ENCODE assay signal across 26 mouse cellular contexts in the genomic region with DNA sequence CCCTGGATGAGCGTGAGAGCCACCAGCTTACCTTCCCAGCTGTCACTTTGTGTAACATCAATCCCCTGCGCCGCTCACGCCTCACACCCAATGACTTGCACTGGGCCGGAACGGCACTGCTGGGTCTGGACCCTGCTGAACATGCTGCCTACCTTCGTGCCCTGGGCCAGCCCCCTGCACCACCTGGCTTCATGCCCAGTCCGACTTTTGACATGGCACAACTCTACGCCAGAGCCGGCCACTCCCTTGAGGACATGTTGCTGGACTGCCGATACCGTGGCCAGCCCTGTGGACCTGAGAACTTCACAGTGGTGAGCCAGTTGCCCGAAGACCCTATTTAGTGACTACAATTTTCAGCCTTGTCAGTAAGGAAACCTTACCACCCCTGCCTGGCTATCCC. TPM values are rescaled to one million over a fixed set of nuclear protein-coding genes. Genes with fewer than 3 reads are reported as not detected.
DNase-seq lines count a peak whose midpoint lies in the region; ATAC-seq and TF ChIP-seq lines count a peak whose summit lies in the region.
"Had no signal": no experiment of that assay in that cellular context is flagged by ENCODE, and none has a peak within 500 bp of the region (broad histone marks: within the 10 kb centered on the region; RNA-seq: fewer than 3 reads in every experiment).

No protein-coding gene starts in this region.

- peak overlapping the region; percentile 35; the same call in 1 of the 2 replicates for H3K4me2 ChIP-seq in limb, embryonic 12.5 days
- H3K4me2 ChIP-seq in intestine, embryonic 15.5 days (replicated peaks), result 0 out of 2 replicates have a peak overlapping the region, but pooled peaks have one; percentile 12
- H3K4me2 ChIP-seq: forebrain, embryonic 13.5 days; heart, embryonic 12.5 days; lung, embryonic 15.5 days; midbrain, embryonic 13.5 days had no signal

- H3K4me3 ChIP-seq in limb, embryonic 12.5 days (replicated peaks), result no peak overlapping the region
- no peak overlapping the region for H3K4me3 ChIP-seq in limb, embryonic 10.5 days
- peak overlapping the region in 1 of 2 experiments; percentile 50; a peak in 2 of 4 replicates for H3K4me3 ChIP-seq in ES-E14 (ENCODE audit: insufficient read depth in 1 of 2, low read depth in 1 of 2, low read length in 2 of 2, poor library complexity in 1 of 2, severe bottlenecking in 1 of 2)
- H3K4me3 ChIP-seq in intestine, embryonic 15.5 days (replicated peaks), result no peak overlapping the region
- H3K4me3 ChIP-seq: forebrain, embryonic 13.5 days; heart, embryonic 12.5 days; hindbrain, embryonic 10.5 days; lung, embryonic 15.5 days; megakaryocyte, embryonic 14.5 days; midbrain, embryonic 13.5 days had no signal

- H3K9me3 ChIP-seq in limb, embryonic 12.5 days, result no peaks in the 10 kb centered on the region
- H3K9me3 ChIP-seq in limb, embryonic 10.5 days (replicated peaks), result no peaks in the 10 kb centered on the region
- H3K9me3 ChIP-seq in ES-E14 (ENCODE audit: control insufficient read depth, insufficient read depth, low read depth, low read length), result no peaks in the 10 kb centered on the region
- no peaks in the 10 kb centered on the region for H3K9me3 ChIP-seq in intestine, embryonic 15.5 days
- H3K9me3 ChIP-seq: forebrain, embryonic 13.5 days; heart, embryonic 12.5 days; hindbrain, embryonic 10.5 days; lung, embryonic 15.5 days; megakaryocyte, embryonic 14.5 days; midbrain, embryonic 13.5 days had no signal

- H3K27ac ChIP-seq in limb, embryonic 12.5 days, result no peak overlapping the region; the same call in 1 of the 2 replicates
- H3K27ac ChIP-seq in limb, embryonic 10.5 days, result no peak overlapping the region; the same call in 1 of the 2 replicates
- no peak overlapping the region for H3K27ac ChIP-seq in ES-E14 (ENCODE audit: insufficient read depth, low read depth, low read length, poor library complexity, severe bottlenecking)
- H3K27ac ChIP-seq in intestine, embryonic 15.5 days, result no peak overlapping the region
- H3K27ac ChIP-seq: forebrain, embryonic 13.5 days; liver, embryonic 14.5 days; lung, embryonic 15.5 days; midbrain, embryonic 13.5 days had no signal

- H3K27me3 ChIP-seq in limb, embryonic 12.5 days, result no peaks in the 10 kb centered on the region
- peaks cover 23% of the 10 kb centered on the region for H3K27me3 ChIP-seq in limb, embryonic 10.5 days (ENCODE audit: low read depth, poor library complexity, severe bottlenecking)
- H3K27me3 ChIP-seq in intestine, embryonic 15.5 days (replicated peaks), result no peaks in the 10 kb centered on the region
- H3K27me3 ChIP-seq: lung, embryonic 15.5 days had no signal

- no peak for ATAC-seq in limb, embryonic 12.5 days (ENCODE audit: insufficient number of reproducible peaks, insufficient read depth, low FRiP score, low TSS enrichment, low read depth)
- ATAC-seq in intestine, embryonic 15.5 days, result no peak
- ATAC-seq in frontal cortex, adult (ENCODE audit: low TSS enrichment), result no peak
- ATAC-seq: activated CD4-positive, CD25-positive, alpha-beta regulatory T cell, adult 4 months; CD4-positive, CD25-positive, alpha-beta regulatory T cell, adult 4 months; forebrain, embryonic 13.5 days; midbrain, embryonic 13.5 days had no signal

- H3K9ac ChIP-seq in limb, embryonic 12.5 days (replicated peaks), result no peak overlapping the region
- peak overlapping the region; percentile 2; the same call in 1 of the 2 replicates for H3K9ac ChIP-seq in ES-E14 (ENCODE audit: insufficient read depth, low read depth, low read length, poor library complexity, severe bottlenecking)
- no peak overlapping the region for H3K9ac ChIP-seq in intestine, embryonic 15.5 days
- H3K9ac ChIP-seq: forebrain, embryonic 13.5 days; heart, embryonic 12.5 days; liver, embryonic 14.5 days; lung, embryonic 15.5 days; midbrain, embryonic 13.5 days had no signal

- H3K4me1 ChIP-seq in limb, embryonic 12.5 days (replicated peaks), result peaks cover 24% of the 10 kb centered on the region
- peaks cover 24% of the 10 kb centered on the region for H3K4me1 ChIP-seq in limb, embryonic 10.5 days
- H3K4me1 ChIP-seq in ES-E14 (ENCODE audit: control insufficient read depth in 2 of 2, insufficient read depth in 2 of 2, low read length in 2 of 2, poor library complexity in 1 of 2), result no peaks in the 10 kb centered on the region; a peak in 1 of 4 replicates
- peaks cover 14% of the 10 kb centered on the region for H3K4me1 ChIP-seq in intestine, embryonic 15.5 days (replicated peaks)

- in situ Hi-C loops in ES-E14 (cut with MboI; ENCODE audit: low sequenced_read_pairs in 2 of 2, unreplicated experiment in 2 of 2), result no loop called here

- WGBS in limb, embryonic 12.5 days, result 81% methylated on average over 13 of the region's 13 CpGs
- WGBS in limb, embryonic 10.5 days, result 89% methylated on average over 13 of the region's 13 CpGs
- 84% methylated on average over 13 of the region's 13 CpGs for WGBS in intestine, embryonic 15.5 days

- H3K36me3 ChIP-seq in limb, embryonic 12.5 days, result peaks cover 17% of the 10 kb centered on the region
- peaks cover 12% of the 10 kb centered on the region for H3K36me3 ChIP-seq in limb, embryonic 10.5 days
- H3K36me3 ChIP-seq in ES-E14 (ENCODE audit: control insufficient read depth, insufficient read depth, low read length, poor library complexity, severe bottlenecking), result peaks cover 2% of the 10 kb centered on the region; the same call in 1 of the 2 replicates
- no peaks in the 10 kb centered on the region for H3K36me3 ChIP-seq in intestine, embryonic 15.5 days

- DNase-seq in heart, adult 11 months, result peak; percentile 90
- no peak for DNase-seq in heart, adult 9 months (ENCODE audit: low spot score in 2 of 2)
- no peak for DNase-seq in limb, embryonic 10.5 days (ENCODE audit: low spot score)
- DNase-seq in ES-E14 (ENCODE audit: low read depth, low spot score), result no peak
- DNase-seq in neural tube, embryonic 10.5 days (ENCODE audit: extremely low spot score, low spot score), result no peak
- DNase-seq: adrenal gland, adult 8-10 months; cerebellum, adult 9-11 months; heart, postnatal 10 days; kidney, postnatal 14 days; lung, postnatal 36 days; thymus, postnatal 36 days had no signal

TF ChIP-seq in ES-E14, 5 proteins besides CTCF, POLR2A, EP300 and RAD21:
- no peak for TF ChIP-seq HCFC1 (IDR thresholded peaks at IDR 0.05; ENCODE audit: borderline replicate concordance, insufficient read depth, low read length)
TF ChIP-seq in ES-E14: peak in this region for 0.

RNA-seq across cellular contexts. Expression of gene Asic3, which starts 0.7 kb away (rescaled TPM):
- polyA plus RNA-seq in limb, embryonic 12.5 days (2016; fragmentation: Nextera tagmentation; extraction: Ambion mirVana), result 1.2 and 1.7 TPM in 2 replicates
- polyA plus RNA-seq in limb, embryonic 10.5 days (2016; fragmentation: Nextera tagmentation; extraction: Ambion mirVana), result 0.13 and 0.30 TPM in 2 replicates
- total RNA-seq in ES-E14 (2012; rRNA removed), result 0.40 and 0.90 TPM in 2 replicates
- polyA plus RNA-seq in intestine, embryonic 15.5 days (2015; fragmentation: Nextera tagmentation; extraction: Ambion mirVana), result 0.14 TPM in 1 of 2 replicates, not detected in the other
- total RNA-seq: common myeloid progenitor, adult 5-6 weeks; granulocyte monocyte progenitor cell, adult 5-6 weeks; monocyte, adult 5-6 weeks had no signal
- polyA plus RNA-seq: CD4-positive, CD25-positive, alpha-beta regulatory T cell, adult 4 months; forebrain, embryonic 13.5 days; liver, embryonic 14.5 days; midbrain, embryonic 13.5 days had no signal

RNA-seq across cellular contexts. Expression of gene Cdk5, which starts 9.4 kb away (rescaled TPM):
- polyA plus RNA-seq in limb, embryonic 12.5 days (2016; fragmentation: Nextera tagmentation; extraction: Ambion mirVana), result 53.8 and 54.5 TPM in 2 replicates
- polyA plus RNA-seq in limb, embryonic 10.5 days (2016; fragmentation: Nextera tagmentation; extraction: Ambion mirVana), result 37.2 and 48.5 TPM in 2 replicates
- total RNA-seq in ES-E14 (2012; rRNA removed), result 17.8 and 23.4 TPM in 2 replicates
- 35.5 and 38.3 TPM in 2 replicates for polyA plus RNA-seq in intestine, embryonic 15.5 days (2015; fragmentation: Nextera tagmentation; extraction: Ambion mirVana)

RNA-seq across cellular contexts. Expression of gene Slc4a2, which starts 9.7 kb away (rescaled TPM):
- polyA plus RNA-seq in limb, embryonic 12.5 days (2016; fragmentation: Nextera tagmentation; extraction: Ambion mirVana), result 47.1 and 50.2 TPM in 2 replicates
- polyA plus RNA-seq in limb, embryonic 10.5 days (2016; fragmentation: Nextera tagmentation; extraction: Ambion mirVana), result 33.7 and 43.9 TPM in 2 replicates
- total RNA-seq in ES-E14 (2012; rRNA removed), result 30.4 and 31.5 TPM in 2 replicates
- 41.1 and 46.9 TPM in 2 replicates for polyA plus RNA-seq in intestine, embryonic 15.5 days (2015; fragmentation: Nextera tagmentation; extraction: Ambion mirVana)

RNA-seq across cellular contexts. Expression of gene Abcb8, which starts 20.5 kb away (rescaled TPM):
- polyA plus RNA-seq in limb, embryonic 12.5 days (2016; fragmentation: Nextera tagmentation; extraction: Ambion mirVana), result 41.6 and 42.9 TPM in 2 replicates
- polyA plus RNA-seq in limb, embryonic 10.5 days (2016; fragmentation: Nextera tagmentation; extraction: Ambion mirVana), result 56.6 and 56.7 TPM in 2 replicates
- 46.5 and 70.5 TPM in 2 replicates for total RNA-seq in ES-E14 (2012; rRNA removed)
- 66.2 and 79.0 TPM in 2 replicates for polyA plus RNA-seq in intestine, embryonic 15.5 days (2015; fragmentation: Nextera tagmentation; extraction: Ambion mirVana)

RNA-seq across cellular contexts. Expression of gene Atg9b, which starts 22.0 kb away (rescaled TPM):
- 0.46 and 0.47 TPM in 2 replicates for polyA plus RNA-seq in limb, embryonic 12.5 days (2016; fragmentation: Nextera tagmentation; extraction: Ambion mirVana)
- polyA plus RNA-seq in limb, embryonic 10.5 days (2016; fragmentation: Nextera tagmentation; extraction: Ambion mirVana), result 1.4 and 2.1 TPM in 2 replicates
- total RNA-seq in ES-E14 (2012; rRNA removed), result 3.7 and 8.2 TPM in 2 replicates
- polyA plus RNA-seq in intestine, embryonic 15.5 days (2015; fragmentation: Nextera tagmentation; extraction: Ambion mirVana), result 1.6 and 2.4 TPM in 2 replicates
- total RNA-seq: monocyte, adult 5-6 weeks had no signal
